Mouse (Mus musculus): Measurements from ENCODE around the gene Xpr1. TPM values are rescaled to one million over a fixed set of nuclear protein-coding genes. Genes with fewer than 3 reads are reported as not detected.

Xpr1 gene
- total and polyA plus RNA-seq, 3 experiments = 6.2 to 67.8 (median 12.2) TPM

DNA sequence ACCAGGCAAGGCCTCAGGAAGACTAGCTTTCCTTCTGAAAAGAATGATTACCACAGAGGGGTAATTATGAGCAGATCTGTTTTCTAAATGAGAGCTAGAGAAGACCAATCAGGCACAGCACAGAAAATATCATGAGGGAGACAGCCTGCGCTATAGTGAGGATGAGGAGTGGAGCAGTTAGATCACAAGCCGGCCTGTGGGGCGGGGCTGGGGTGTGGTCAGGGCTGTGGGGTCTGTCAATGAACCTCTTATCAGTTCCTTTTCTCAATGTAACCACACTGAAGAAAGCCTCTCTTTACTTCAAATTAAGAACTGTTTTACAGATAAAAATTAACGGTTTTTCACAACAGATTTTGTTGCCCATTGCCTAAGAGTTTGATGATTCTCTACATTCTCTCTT is 65.7 kb downstream of the Xpr1 start:
- Histone ChIP-seq H3K4me3 (ENCODE audit: control insufficient read depth in 1 of 2, insufficient read depth in 1 of 2, low read depth in 2 of 2, low read length in 2 of 2) (peak overlapping the region; percentile 3 to 16), H3K9me3 (replicated peaks; ENCODE audit: insufficient read depth, low read length) (no peaks in the 10 kb centered on the region), H3K79me2 (ENCODE audit: control insufficient read depth, insufficient read depth, low read length, poor library complexity) (no peaks in the 10 kb centered on the region), H3K9ac (ENCODE audit: control insufficient read depth, low read depth, low read length, poor library complexity, severe bottlenecking) (peak overlapping the region; percentile 57), H3K36me3 (ENCODE audit: control insufficient read depth in 1 of 2, insufficient read depth in 2 of 2, low read length in 2 of 2) (peaks cover 0 to 60% of the 10 kb centered on the region in 2 experiments; a peak in 2 of 4 replicates), H3K4me1 (ENCODE audit: control insufficient read depth in 1 of 2, insufficient read depth in 2 of 2, low read length in 2 of 2) (peaks cover 25 to 44% of the 10 kb centered on the region in 2 experiments), H3K27ac (ENCODE audit: control insufficient read depth, low read depth, low read length) (peak overlapping the region; percentile 95), H3K27me3 (ENCODE audit: control insufficient read depth in 1 of 2, insufficient read depth in 2 of 2, low read length in 2 of 2) (no peaks in the 10 kb centered on the region)
- TF ChIP-seq MYB (IDR thresholded peaks at IDR 0.05; ENCODE audit: low read depth, low read length) = peak; percentile 94
- TF ChIP-seq ETS1 (IDR thresholded peaks at IDR 0.05; ENCODE audit: low read depth, low read length) = peak; percentile 72; the same call in 1 of the 2 replicates
- TF ChIP-seq USF2 (IDR thresholded peaks at IDR 0.05; ENCODE audit: borderline replicate concordance in 1 of 2, insufficient read depth in 1 of 2, low read depth in 1 of 2, low read length in 2 of 2) = no peak
- TF ChIP-seq ZNF384 (IDR thresholded peaks at IDR 0.05; ENCODE audit: low read depth, low read length) = no peak
- TF ChIP-seq GATA1 (IDR thresholded peaks at IDR 0.05; ENCODE audit: low read depth, low read length) = peak; percentile 94
- TF ChIP-seq CHD1 (IDR thresholded peaks at IDR 0.05; ENCODE audit: low read depth, low read length) = no peak
- 0 out of 2 replicates have a peak, but pooled peaks have one; percentile 22 for TF ChIP-seq ZMIZ1 (IDR thresholded peaks at IDR 0.05; ENCODE audit: low read depth, low read length)
- TF ChIP-seq POLR2A (IDR thresholded peaks at IDR 0.05; ENCODE audit: control insufficient read depth in 1 of 2, insufficient read depth in 1 of 2, low read depth in 1 of 2, low read length in 2 of 2, poor library complexity in 1 of 2) = peak in 1 of 2 experiments; percentile 54; a peak in 2 of 4 replicates
- TF ChIP-seq RCOR1 (IDR thresholded peaks at IDR 0.05; ENCODE audit: low read depth, low read length) = peak; percentile 88
- TF ChIP-seq TAL1 (IDR thresholded peaks at IDR 0.05; ENCODE audit: low read length) = peak; percentile 40
- peak; percentile 89 to 93 for TF ChIP-seq EP300 (IDR thresholded peaks at IDR 0.05; ENCODE audit: low read depth in 1 of 2, low read length in 2 of 2)
- TF ChIP-seq TCF12 (IDR thresholded peaks at IDR 0.05; ENCODE audit: low read depth, low read length) = peak; percentile 78
- TF ChIP-seq MYC (IDR thresholded peaks at IDR 0.05; ENCODE audit: low read depth, low read length) = 0 out of 2 replicates have a peak, but pooled peaks have one; percentile 24
- TF ChIP-seq TBP (IDR thresholded peaks at IDR 0.05; ENCODE audit: low read depth, low read length) = 0 out of 2 replicates have a peak, but pooled peaks have one; percentile 45
- peak; percentile 91 for DNase-seq (ENCODE audit: low read depth, low spot score)

GRCm38 (mm10) chr1:155348491-155348890 is 68.7 kb downstream of the Xpr1 start:
- Histone ChIP-seq H3K9me3 (replicated peaks; ENCODE audit: insufficient read depth, low read length) (no peaks in the 10 kb centered on the region), H3K4me3 (ENCODE audit: control insufficient read depth in 1 of 2, insufficient read depth in 1 of 2, low read depth in 2 of 2, low read length in 2 of 2) (no peak overlapping the region), H3K27ac (ENCODE audit: control insufficient read depth, low read depth, low read length) (no peak overlapping the region), H3K79me2 (ENCODE audit: control insufficient read depth, insufficient read depth, low read length, poor library complexity) (no peaks in the 10 kb centered on the region), H3K9ac (ENCODE audit: control insufficient read depth, low read depth, low read length, poor library complexity, severe bottlenecking) (no peak overlapping the region), H3K4me1 (ENCODE audit: control insufficient read depth in 1 of 2, insufficient read depth in 2 of 2, low read length in 2 of 2) (peaks cover 29 to 43% of the 10 kb centered on the region in 2 experiments), H3K27me3 (ENCODE audit: control insufficient read depth in 1 of 2, insufficient read depth in 2 of 2, low read length in 2 of 2) (no peaks in the 10 kb centered on the region), H3K36me3 (ENCODE audit: control insufficient read depth in 1 of 2, insufficient read depth in 2 of 2, low read length in 2 of 2) (peaks cover 0 to 63% of the 10 kb centered on the region in 2 experiments; a peak in 2 of 4 replicates)
- DNase-seq (ENCODE audit: low read depth, low spot score) = no peak
- TF ChIP-seq MEF2A (IDR thresholded peaks at IDR 0.05; ENCODE audit: extremely low read depth, insufficient replicate concordance, low read depth, low read length, poor library complexity, severe bottlenecking) (no peak), ETS1 (IDR thresholded peaks at IDR 0.05; ENCODE audit: low read depth, low read length) (no peak), KAT2A (conservative IDR thresholded peaks at IDR 0.05; ENCODE audit: low read depth, low read length) (no peak), MAFK (IDR thresholded peaks at IDR 0.05; ENCODE audit: borderline replicate concordance, low read depth, low read length) (no peak), ZMIZ1 (IDR thresholded peaks at IDR 0.05; ENCODE audit: low read depth, low read length) (no peak)
